Mouse (Mus musculus) midbrain, postnatal 0 days (tissue): ENCODE results near the gene Ppp1r16b. TPM values are rescaled to one million over a fixed set of nuclear protein-coding genes. Genes with fewer than 3 reads are reported as not detected.

Source experiments
- ATAC-seq: fragments of 200-750 bp; cut with Nextera tagmentation; 2 replicates; pipeline ENCODE4 v1.8.0; 2017; ENCODE audit warnings: moderate number of reproducible peaks, mild to moderate bottlenecking, moderate TSS enrichment, moderate library complexity; ENCODE audit not compliant: low FRiP score
- DNase-seq: peaks from one replicate; pipeline ENCODE4 v3.0.0-alpha.2; 2015; ENCODE audit warnings: low spot score
- H3K27ac ChIP-seq: fragments of 300-500 bp; sonication (generic); 2 replicates; pipeline ENCODE4 v1.5.1; 2014; ENCODE audit warnings: low read depth, mild to moderate bottlenecking, low read length, mixed read lengths
- H3K27me3 ChIP-seq: fragments of 300-500 bp; sonication (generic); 2 replicates; pipeline ENCODE4 v1.6.1; 2014; ENCODE audit warnings: low read length, control low read depth, mixed read lengths; ENCODE audit not compliant: insufficient read depth
- H3K36me3 ChIP-seq: fragments of 300-500 bp; sonication (generic); 2 replicates; pipeline ENCODE4 v1.6.1; 2014; ENCODE audit warnings: low read length, control low read depth, mixed read lengths; ENCODE audit not compliant: insufficient read depth
- H3K4me1 ChIP-seq: fragments of 300-500 bp; sonication (generic); 2 replicates; pipeline ENCODE4 v1.6.1; 2014; ENCODE audit warnings: mild to moderate bottlenecking, control low read depth, antibody characterized with exemption, low read length, mixed read lengths; ENCODE audit not compliant: insufficient read depth
- H3K4me2 ChIP-seq: fragments of 300-500 bp; sonication (generic); 2 replicates; pipeline ENCODE4 v1.6.1; 2014; ENCODE audit warnings: low read depth, mild to moderate bottlenecking, low read length, mixed read lengths; ENCODE audit not compliant: poor library complexity, severe bottlenecking
- H3K4me3 ChIP-seq: fragments of 300-500 bp; sonication (generic); 2 replicates; pipeline ENCODE4 v1.5.1; 2014; ENCODE audit warnings: low read depth, mild to moderate bottlenecking, low read length, moderate library complexity
- H3K9ac ChIP-seq: fragments of 300-500 bp; sonication (generic); replicated peaks from 2 replicates; pipeline ENCODE4 v1.6.1; 2014; ENCODE audit warnings: mild to moderate bottlenecking, low read length, moderate library complexity, mixed read lengths; ENCODE audit not compliant: poor library complexity, severe bottlenecking
- H3K9me3 ChIP-seq: fragments of 300-500 bp; sonication (generic); 2 replicates; pipeline ENCODE4 v1.6.1; 2016; ENCODE audit warnings: low read length, control low read depth
- CTCF ChIP-seq: IDR thresholded peaks from 2 replicates; pipeline ENCODE4 v1.5.1; 2016; ENCODE audit warnings: antibody characterized with exemption, mild to moderate bottlenecking
- WGBS: fragments of 180-500 bp; shearing (Covaris S2); extraction: QIAGEN DNeasy Blood & Tissue Kit; methylation state at CpG from one replicate; pipeline ENCODE4 v1.1.7; 2014; 5-methylcytosine and 5-hydroxymethylcytosine counted together
- polyA plus RNA-seq: library from polyadenylated mRNA; unstranded; fragments of >200 nt; fragmentation: Nextera tagmentation; extraction: Ambion mirVana; gene quantifications from 2 replicates; pipeline ENCODE4 v1.2.1, GENCODE M21; 2015
- total RNA-seq: library from RNA; depleted of rRNA; stranded (reverse); fragments of >200 nt; gene quantifications from 2 replicates; pipeline ENCODE4 v1.2.3, GENCODE M21; 2014

Ppp1r16b gene
- total and polyA plus RNA-seq, 2 experiments from 2014 or later: 31.6 to 32.2 TPM

DNA sequence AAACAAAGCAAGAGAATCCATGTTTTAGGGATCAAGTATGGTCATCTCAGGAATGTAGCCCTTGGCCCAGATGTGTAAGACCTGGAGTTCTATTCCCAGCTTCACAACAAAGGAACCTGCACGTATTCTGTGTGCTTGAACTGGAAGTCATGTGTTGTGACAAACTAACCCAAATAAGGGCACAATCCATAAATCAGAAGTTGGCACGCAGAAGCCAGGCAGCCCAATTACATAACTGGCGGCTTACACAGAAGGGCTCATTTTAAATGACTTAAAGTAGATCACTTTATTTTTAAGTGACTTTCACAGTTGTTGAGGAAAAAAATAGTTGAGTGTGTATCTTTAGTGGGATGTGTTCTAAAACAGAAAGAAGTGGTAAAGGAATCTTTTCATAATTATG, 21.4 kb upstream of the Ppp1r16b start:
- Histone ChIP-seq H3K27me3 (no peaks in the 10 kb centered on the region), H3K4me2 (no peak overlapping the region), H3K27ac (no peak overlapping the region), H3K4me1 (no peaks in the 10 kb centered on the region), H3K9ac (no peak overlapping the region), H3K9me3 (no peaks in the 10 kb centered on the region), H3K4me3 (no peak overlapping the region), H3K36me3 (peaks cover 21% of the 10 kb centered on the region)
- DNase-seq (no peak), ATAC-seq (no peak)
- WGBS: 92% methylated on average over 3 of the region's 3 CpGs
- no peak for TF ChIP-seq CTCF

DNA sequence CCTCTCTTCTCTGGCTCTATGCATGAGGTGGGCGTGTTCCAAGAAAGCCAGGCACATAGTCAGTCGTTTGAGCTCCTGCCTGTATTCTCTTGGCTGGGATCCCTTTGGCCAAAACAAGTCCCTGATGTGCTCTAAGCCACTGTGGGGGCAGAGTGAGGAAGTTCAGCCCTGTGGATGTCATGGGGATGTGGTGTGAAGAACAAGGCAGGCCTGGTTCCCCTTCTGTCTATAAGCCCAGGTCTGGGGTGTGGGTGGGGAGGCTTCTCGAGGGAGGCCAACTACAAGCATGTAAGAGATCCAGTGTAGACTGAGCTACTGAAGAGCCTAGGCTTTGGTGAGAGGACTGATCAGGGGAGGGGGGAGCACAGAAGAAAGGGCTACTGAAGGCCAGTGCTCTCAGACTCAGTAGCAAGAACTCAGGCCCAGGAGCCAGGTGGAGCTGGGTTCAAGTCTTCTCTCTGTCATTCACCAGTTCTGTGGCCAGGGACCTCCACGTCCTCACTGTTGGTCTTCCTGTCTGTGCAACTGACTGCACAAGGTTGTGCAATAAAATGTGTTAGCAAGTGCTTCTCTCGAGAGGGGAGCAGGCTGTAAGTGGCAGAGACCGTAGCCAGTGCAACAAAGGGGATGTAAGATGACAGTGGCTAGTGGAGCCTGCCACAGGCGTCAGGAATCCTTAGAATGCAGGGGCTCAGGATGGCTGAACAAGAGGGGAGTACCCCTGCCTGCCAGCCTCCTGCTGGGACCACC, 13.9 kb upstream of the Ppp1r16b start:
- Histone ChIP-seq H3K4me2 (no peak overlapping the region), H3K36me3 (no peaks in the 10 kb centered on the region), H3K9ac (no peak overlapping the region), H3K27ac (no peak overlapping the region), H3K9me3 (no peaks in the 10 kb centered on the region), H3K27me3 (no peaks in the 10 kb centered on the region), H3K4me1 (no peaks in the 10 kb centered on the region), H3K4me3 (no peak overlapping the region)
- WGBS: 49% methylated on average over 7 of the region's 7 CpGs
- DNase-seq: no peak
- no peak for ATAC-seq
- no peak for TF ChIP-seq CTCF

DNA sequence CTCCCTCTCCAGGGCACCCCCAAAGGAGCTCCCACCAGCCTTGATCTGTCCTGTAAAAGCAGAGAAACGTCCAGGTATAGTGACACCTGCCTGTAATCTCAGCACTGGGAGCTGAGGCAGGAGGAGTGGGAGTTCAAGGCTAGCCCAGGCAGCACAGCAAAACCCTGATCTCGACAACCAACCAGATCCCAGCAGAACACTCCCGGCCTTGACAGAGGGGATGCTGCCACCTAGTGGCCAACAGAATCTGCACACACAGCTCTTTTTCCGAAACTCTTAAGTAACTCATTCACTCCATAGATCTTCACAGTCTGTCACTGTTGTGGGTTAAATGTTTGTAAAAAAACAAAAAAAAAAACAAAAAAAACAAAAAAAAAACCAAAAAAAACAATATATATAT, 12.2 kb upstream of the Ppp1r16b start:
- H3K4me2 ChIP-seq: no peak overlapping the region
- TF ChIP-seq CTCF: peak; percentile 93
- H3K36me3 ChIP-seq: no peaks in the 10 kb centered on the region
- H3K4me1 ChIP-seq: no peaks in the 10 kb centered on the region
- no peaks in the 10 kb centered on the region for H3K9me3 ChIP-seq
- H3K4me3 ChIP-seq: no peak overlapping the region
- WGBS: 7% methylated on average over 4 of the region's 4 CpGs
- no peak for ATAC-seq
- H3K9ac ChIP-seq: no peak overlapping the region
- peak; percentile 75 for DNase-seq
- no peaks in the 10 kb centered on the region for H3K27me3 ChIP-seq
- H3K27ac ChIP-seq: no peak overlapping the region

DNA sequence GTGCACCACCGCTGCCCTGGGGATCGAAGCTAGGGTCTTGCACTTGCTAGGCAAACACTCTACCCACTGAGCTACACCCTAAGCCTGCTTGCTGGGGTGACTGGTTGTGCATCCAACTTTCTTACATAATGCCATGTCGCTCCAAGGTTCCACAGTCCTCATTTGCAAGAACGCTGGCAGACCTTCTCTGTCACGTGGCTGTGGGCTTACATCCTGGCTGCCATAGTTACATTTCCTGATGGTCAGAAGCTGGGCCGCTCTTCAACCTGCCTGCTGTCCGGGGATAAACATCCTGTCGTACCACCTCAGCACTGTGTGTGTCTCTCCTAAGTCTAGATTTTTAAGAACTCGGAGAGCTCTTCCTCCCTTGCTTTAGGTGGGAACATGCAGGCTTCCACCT, 10.5 kb upstream of the Ppp1r16b start:
- H3K4me3 ChIP-seq: no peak overlapping the region

DNA sequence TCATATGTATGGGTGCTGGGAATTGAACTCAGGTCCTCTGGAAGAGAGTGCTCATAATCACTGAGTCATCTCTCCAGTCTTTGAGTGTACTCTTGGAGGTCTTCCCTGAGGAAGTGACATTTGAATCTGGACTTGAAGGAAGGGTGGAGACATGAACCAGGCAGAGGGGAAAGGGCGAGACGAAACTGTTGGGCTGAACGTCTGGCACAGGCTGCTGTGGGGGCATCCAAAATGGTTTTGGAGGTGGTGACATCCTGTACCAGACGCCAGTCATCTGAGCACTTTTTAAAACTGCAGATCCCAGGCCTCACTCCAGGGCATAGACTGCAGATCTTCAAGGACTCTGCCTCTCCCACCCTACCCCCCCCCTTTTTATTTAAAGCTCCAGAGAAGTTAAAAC, 9.4 kb upstream of the Ppp1r16b start:
- 91% methylated on average over 4 of the region's 4 CpGs for WGBS
- Histone ChIP-seq H3K9me3 (no peaks in the 10 kb centered on the region), H3K4me1 (no peaks in the 10 kb centered on the region), H3K27me3 (no peaks in the 10 kb centered on the region), H3K4me2 (no peak overlapping the region), H3K4me3 (no peak overlapping the region), H3K27ac (no peak overlapping the region), H3K36me3 (no peaks in the 10 kb centered on the region), H3K9ac (no peak overlapping the region)
- TF ChIP-seq CTCF: no peak
- ATAC-seq (no peak), DNase-seq (no peak)

More for the DNA sequence above, 10.5 kb upstream of the Ppp1r16b start:
- Histone ChIP-seq H3K9me3 (no peaks in the 10 kb centered on the region), H3K9ac (no peak overlapping the region), H3K27me3 (no peaks in the 10 kb centered on the region), H3K36me3 (no peaks in the 10 kb centered on the region), H3K27ac (no peak overlapping the region), H3K4me1 (no peaks in the 10 kb centered on the region), H3K4me2 (no peak overlapping the region)
- DNase-seq: no peak
- WGBS: 82% methylated on average over 9 of the region's 9 CpGs
- ATAC-seq: no peak
- TF ChIP-seq CTCF: no peak

DNA sequence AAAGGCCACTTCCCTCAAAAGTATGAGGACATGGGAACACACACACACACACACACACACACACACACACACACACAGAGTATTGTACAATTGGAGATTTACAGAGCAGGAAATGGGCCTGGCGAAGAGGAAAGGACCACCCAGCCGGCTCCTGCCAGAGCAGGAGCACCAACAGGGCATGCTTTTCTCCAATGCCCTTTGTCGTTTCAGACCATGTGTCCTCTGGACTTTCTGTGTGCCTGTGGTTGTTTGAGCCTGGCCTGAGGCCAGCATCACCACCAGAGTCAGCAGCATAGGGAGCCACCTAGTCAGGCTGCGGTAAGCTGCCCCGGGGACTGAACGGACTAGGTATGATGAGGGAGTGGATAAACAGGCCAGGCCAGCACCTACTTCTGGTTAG, 6.4 kb upstream of the Ppp1r16b start:
- WGBS: 46% methylated on average over 6 of the region's 6 CpGs
- no peaks in the 10 kb centered on the region for H3K4me1 ChIP-seq
- no peak overlapping the region for H3K27ac ChIP-seq
- H3K27me3 ChIP-seq: no peaks in the 10 kb centered on the region
- H3K36me3 ChIP-seq: no peaks in the 10 kb centered on the region
- no peaks in the 10 kb centered on the region for H3K9me3 ChIP-seq
- H3K4me3 ChIP-seq: no peak overlapping the region
- ATAC-seq (no peak; the same call in 1 of the 2 replicates), DNase-seq (peak; percentile 31)
- no peak overlapping the region for H3K4me2 ChIP-seq
- TF ChIP-seq CTCF: no peak
- H3K9ac ChIP-seq: no peak overlapping the region
